Mouse (Mus musculus) MEL (cell line): ENCODE measurements around the gene Slain2. TPM values are rescaled to one million over a fixed set of nuclear protein-coding genes. Genes with fewer than 3 reads are reported as not detected.
A peak's percentile ranks its signal among the peaks of the same experiment; 100 is the strongest.

Source experiments
- DNase-seq: peaks from one replicate; pipeline ENCODE4 v3.0.0; 2011; ENCODE audit warnings: low read depth, low spot score
- H3K27ac ChIP-seq: 2 replicates; pipeline ENCODE4 v1.5.1; 2012; ENCODE audit warnings: low read depth, mild to moderate bottlenecking, control low read depth, low read length, moderate library complexity; ENCODE audit not compliant: control insufficient read depth
- H3K27me3 ChIP-seq, 2 experiments: fragments of 150-350 bp in 1 of 2; sonication (generic) in 1 of 2; 2 replicates each; pipeline ENCODE4 v1.6.1; 2012; ENCODE audit warnings: low read length in 2 of 2, mild to moderate bottlenecking in 2 of 2, improper control_type of control experiment in 1 of 2, moderate library complexity in 1 of 2; ENCODE audit not compliant: insufficient read depth in 2 of 2, control insufficient read depth in 1 of 2
- H3K36me3 ChIP-seq, 2 experiments: 2 replicates each; pipeline ENCODE4 v1.6.1; 2012 to 2014; ENCODE audit warnings: low read length in 2 of 2, improper control_type of control experiment in 1 of 2, inconsistent platforms in 1 of 2, mild to moderate bottlenecking in 1 of 2; ENCODE audit not compliant: insufficient read depth in 2 of 2, control insufficient read depth in 1 of 2
- H3K4me1 ChIP-seq, 2 experiments: fragments of 150-350 bp in 1 of 2; sonication (generic) in 1 of 2; 2 replicates each; pipeline ENCODE4 v1.6.1; 2012; ENCODE audit warnings: low read length in 2 of 2, improper control_type of control experiment in 1 of 2, mild to moderate bottlenecking in 1 of 2; ENCODE audit not compliant: insufficient read depth in 2 of 2, control insufficient read depth in 1 of 2
- H3K4me3 ChIP-seq, 2 experiments: fragments of 150-350 bp in 1 of 2; sonication (generic) in 1 of 2; 2 replicates each; pipeline ENCODE4 v1.5.1; 2012; ENCODE audit warnings: low read depth in 2 of 2, low read length in 2 of 2, mild to moderate bottlenecking in 2 of 2, moderate library complexity in 2 of 2, control low read depth in 1 of 2, improper control_type of control experiment in 1 of 2; ENCODE audit not compliant: control insufficient read depth in 1 of 2, insufficient read depth in 1 of 2
- H3K79me2 ChIP-seq: 2 replicates; pipeline ENCODE4 v1.6.1; 2012; ENCODE audit warnings: mild to moderate bottlenecking, low read length, moderate library complexity; ENCODE audit not compliant: control insufficient read depth, poor library complexity, insufficient read depth
- H3K9ac ChIP-seq: 2 replicates; pipeline ENCODE4 v1.6.1; 2012; ENCODE audit warnings: low read depth, mild to moderate bottlenecking, control low read depth, low read length, moderate library complexity; ENCODE audit not compliant: control insufficient read depth, poor library complexity, severe bottlenecking
- H3K9me3 ChIP-seq: fragments of 150-350 bp; sonication (generic); replicated peaks from 2 replicates; pipeline ENCODE4 v1.6.1; 2012; ENCODE audit warnings: mild to moderate bottlenecking, low read length, improper control_type of control experiment, moderate library complexity; ENCODE audit not compliant: insufficient read depth
- CTCF ChIP-seq, 3 experiments: IDR thresholded peaks in 2 of 3; conservative IDR thresholded peaks in 1 of 3; 2 replicates each; pipeline ENCODE4 v1.5.1; 2011 to 2012; ENCODE audit warnings: low read length in 3 of 3, low read depth in 2 of 3, mild to moderate bottlenecking in 2 of 3, improper control_type of control experiment in 1 of 3, inconsistent platforms in 1 of 3, mixed read lengths in 1 of 3, moderate library complexity in 1 of 3; ENCODE audit not compliant: control insufficient read depth in 1 of 3, insufficient read depth in 1 of 3, poor library complexity in 1 of 3, severe bottlenecking in 1 of 3
- ETS1 ChIP-seq: IDR thresholded peaks from 2 replicates; pipeline ENCODE4 v1.6.1; 2012; ENCODE audit warnings: low read depth, mild to moderate bottlenecking, inconsistent platforms, low read length, improper control_type of control experiment, moderate library complexity
- GABPA ChIP-seq: IDR thresholded peaks from 2 replicates; pipeline ENCODE4 v1.6.1; 2012; ENCODE audit warnings: low read depth, mild to moderate bottlenecking, inconsistent platforms, low read length, improper control_type of control experiment, moderate library complexity
- HCFC1 ChIP-seq: IDR thresholded peaks from 2 replicates; pipeline ENCODE4 v1.6.1; 2012; ENCODE audit warnings: low read depth, mild to moderate bottlenecking, inconsistent platforms, low read length, improper control_type of control experiment, moderate library complexity
- JUND ChIP-seq: IDR thresholded peaks from 2 replicates; pipeline ENCODE4 v1.6.1; 2011; ENCODE audit warnings: low read depth, mild to moderate bottlenecking, improper control_type of control experiment, low read length
- KAT2A ChIP-seq: conservative IDR thresholded peaks from 2 replicates; pipeline ENCODE4 v1.6.1; 2012; ENCODE audit warnings: low read depth, low read length, improper control_type of control experiment, inconsistent platforms
- MAZ ChIP-seq: IDR thresholded peaks from 2 replicates; pipeline ENCODE4 v1.6.1; 2012; ENCODE audit warnings: low read depth, mild to moderate bottlenecking, inconsistent platforms, low read length, improper control_type of control experiment
- MEF2A ChIP-seq: IDR thresholded peaks from 2 replicates; pipeline ENCODE4 v1.6.1; 2014; ENCODE audit warnings: low read depth, mild to moderate bottlenecking, inconsistent platforms, low read length, improper control_type of control experiment; ENCODE audit not compliant: poor library complexity, insufficient replicate concordance, severe bottlenecking; ENCODE audit errors: extremely low read depth
- MXI1 ChIP-seq: IDR thresholded peaks from 2 replicates; pipeline ENCODE4 v1.6.1; 2011; ENCODE audit warnings: mild to moderate bottlenecking, low read depth, low read length, improper control_type of control experiment
- MYC ChIP-seq: IDR thresholded peaks from 2 replicates; pipeline ENCODE4 v1.6.1; 2011; ENCODE audit warnings: low read depth, mild to moderate bottlenecking, low read length, improper control_type of control experiment, moderate library complexity
- NELFE ChIP-seq: IDR thresholded peaks from 2 replicates; pipeline ENCODE4 v1.6.1; 2011; ENCODE audit warnings: low read depth, low read length, improper control_type of control experiment
- NRF1 ChIP-seq: IDR thresholded peaks from 2 replicates; pipeline ENCODE4 v1.6.1; 2014; ENCODE audit warnings: low read depth, mild to moderate bottlenecking, inconsistent platforms, low read length, improper control_type of control experiment, moderate library complexity; ENCODE audit not compliant: poor library complexity, insufficient read depth, severe bottlenecking
- POLR2A ChIP-seq, 2 experiments: IDR thresholded peaks; 2 replicates each; pipeline ENCODE4 v1.6.1; 2011 to 2012; ENCODE audit warnings: low read length in 2 of 2, mild to moderate bottlenecking in 2 of 2, control low read depth in 1 of 2, improper control_type of control experiment in 1 of 2, low read depth in 1 of 2, moderate library complexity in 1 of 2; ENCODE audit not compliant: control insufficient read depth in 1 of 2, insufficient read depth in 1 of 2, poor library complexity in 1 of 2
- RAD21 ChIP-seq: IDR thresholded peaks from 2 replicates; pipeline ENCODE4 v1.6.1; 2011; ENCODE audit warnings: mild to moderate bottlenecking, low read depth, low read length, improper control_type of control experiment
- RCOR1 ChIP-seq: IDR thresholded peaks from 2 replicates; pipeline ENCODE4 v1.6.1; 2012; ENCODE audit warnings: low read depth, mild to moderate bottlenecking, inconsistent platforms, low read length, improper control_type of control experiment
- SIN3A ChIP-seq: IDR thresholded peaks from 2 replicates; pipeline ENCODE4 v1.6.1; 2012; ENCODE audit warnings: low read length, improper control_type of control experiment, inconsistent platforms
- SMC3 ChIP-seq: IDR thresholded peaks from 2 replicates; pipeline ENCODE4 v1.6.1; 2011; ENCODE audit warnings: low read depth, low read length, improper control_type of control experiment
- TBP ChIP-seq: IDR thresholded peaks from 2 replicates; pipeline ENCODE4 v1.8.0; 2011; ENCODE audit warnings: low read depth, low read length, improper control_type of control experiment
- TCF12 ChIP-seq: IDR thresholded peaks from 2 replicates; pipeline ENCODE4 v1.6.1; 2014; ENCODE audit warnings: low read depth, mild to moderate bottlenecking, inconsistent platforms, low read length, improper control_type of control experiment, moderate library complexity
- USF1 ChIP-seq: IDR thresholded peaks from 2 replicates; pipeline ENCODE4 v1.6.1; 2014; ENCODE audit warnings: low read depth, mild to moderate bottlenecking, inconsistent platforms, low read length, improper control_type of control experiment, moderate library complexity
- USF2 ChIP-seq, 2 experiments: IDR thresholded peaks; 2 replicates each; pipeline ENCODE4 v1.6.1; 2011 to 2012; ENCODE audit warnings: improper control_type of control experiment in 2 of 2, low read length in 2 of 2, borderline replicate concordance in 1 of 2, inconsistent platforms in 1 of 2, low read depth in 1 of 2, mild to moderate bottlenecking in 1 of 2; ENCODE audit not compliant: insufficient read depth in 1 of 2
- ZC3H11A ChIP-seq: IDR thresholded peaks from 2 replicates; pipeline ENCODE4 v1.6.1; 2012; ENCODE audit warnings: low read depth, mild to moderate bottlenecking, inconsistent platforms, low read length, improper control_type of control experiment
- ZNF384 ChIP-seq: IDR thresholded peaks from 2 replicates; pipeline ENCODE4 v1.6.1; 2012; ENCODE audit warnings: low read depth, mild to moderate bottlenecking, inconsistent platforms, low read length, improper control_type of control experiment
- polyA plus RNA-seq, 2 experiments: library from polyadenylated mRNA; stranded (reverse) in 1 of 2; unstranded in 1 of 2; fragments of >175 nt in 1 of 2; fragments of >200 nt in 1 of 2; gene quantifications; 2 replicates each; pipeline versions ENCODE4 v1.2.1 to v1.2.4; 2012; ENCODE audit warnings: low replicate concordance in 2 of 2, low read depth in 1 of 2; ENCODE audit not compliant: insufficient read length in 2 of 2, insufficient read depth in 1 of 2, missing spikeins in 1 of 2
- total RNA-seq: library from RNA; depleted of rRNA; stranded (reverse); fragments of 300-350 nt; gene quantifications from 2 replicates; pipeline ENCODE4 v1.2.3, GENCODE M21; 2012

The Slain2 gene
- total and polyA plus RNA-seq, 3 experiments, result 18.9 to 42.9 (median 29.9) TPM

GRCm38 (mm10) chr5:72888260-72888659 lies 25.8 kb upstream of the Slain2 start:
- H3K4me1 ChIP-seq, result peaks cover 0 to 4% of the 10 kb centered on the region in 2 experiments; a peak in 3 of 4 replicates
- no peak for TF ChIP-seq HCFC1
- TF ChIP-seq ZC3H11A, result no peak
- no peak for TF ChIP-seq MAZ
- no peak for TF ChIP-seq MYC
- no peak for TF ChIP-seq ETS1
- TF ChIP-seq, all 39 proteins: peak for 0

GRCm38 (mm10) chr5:72891534-72891933 lies 22.6 kb upstream of the Slain2 start:
- Histone ChIP-seq H3K36me3 (peaks cover 0 to 14% of the 10 kb centered on the region in 2 experiments; a peak in 2 of 4 replicates), H3K79me2 (no peaks in the 10 kb centered on the region), H3K27ac (no peak overlapping the region), H3K4me1 (peaks cover 0 to 14% of the 10 kb centered on the region in 2 experiments; a peak in 3 of 4 replicates), H3K9ac (peak overlapping the region; percentile 55), H3K27me3 (no peaks in the 10 kb centered on the region), H3K4me3 (peak overlapping the region in 1 of 2 experiments; percentile 28; a peak in 2 of 4 replicates), H3K9me3 (no peaks in the 10 kb centered on the region)
- no peak for TF ChIP-seq NELFE
- TF ChIP-seq KAT2A, result no peak
- peak; percentile 88 for TF ChIP-seq SMC3
- no peak for TF ChIP-seq RCOR1
- TF ChIP-seq USF1, result no peak
- peak; percentile 69 for TF ChIP-seq ZC3H11A
- TF ChIP-seq MXI1, result no peak
- TF ChIP-seq SIN3A, result no peak
- TF ChIP-seq TCF12, result no peak
- no peak for TF ChIP-seq POLR2A (IDR thresholded peaks at IDR 0.05; ENCODE audit: control insufficient read depth in 1 of 2, insufficient read depth in 1 of 2, low read depth in 1 of 2, low read length in 2 of 2, poor library complexity in 1 of 2)
- TF ChIP-seq HCFC1, result no peak
- no peak for TF ChIP-seq GABPA
- 0 out of 2 replicates have a peak, but pooled peaks have one; percentile 39 for TF ChIP-seq MYC
- TF ChIP-seq TBP, result no peak
- TF ChIP-seq ZNF384, result no peak
- peak; percentile 81 to 90 (median 84) for TF ChIP-seq CTCF (IDR thresholded peaks at IDR 0.05 in 2 of 3, conservative IDR thresholded peaks at IDR 0.05 in 1 of 3; ENCODE audit: control insufficient read depth in 1 of 3, insufficient read depth in 1 of 3, low read depth in 2 of 3, low read length in 3 of 3, poor library complexity in 1 of 3, severe bottlenecking in 1 of 3)
- TF ChIP-seq JUND, result no peak
- TF ChIP-seq MEF2A, result no peak
- no peak for TF ChIP-seq USF2 (IDR thresholded peaks at IDR 0.05; ENCODE audit: borderline replicate concordance in 1 of 2, insufficient read depth in 1 of 2, low read depth in 1 of 2, low read length in 2 of 2)
- no peak for TF ChIP-seq ETS1
- TF ChIP-seq RAD21, result peak; percentile 75
- no peak for TF ChIP-seq NRF1
- DNase-seq, result peak; percentile 79

More at GRCm38 (mm10) chr5:72888260-72888659, 25.8 kb upstream of the Slain2 start:
- no peak overlapping the region for H3K9ac ChIP-seq
- H3K9me3 ChIP-seq, result no peaks in the 10 kb centered on the region
- no peaks in the 10 kb centered on the region for H3K27me3 ChIP-seq
- no peak overlapping the region for H3K27ac ChIP-seq
- H3K4me3 ChIP-seq, result no peak overlapping the region
- H3K36me3 ChIP-seq, result peaks cover 0 to 6% of the 10 kb centered on the region in 2 experiments; a peak in 2 of 4 replicates
- no peaks in the 10 kb centered on the region for H3K79me2 ChIP-seq
- no peak for DNase-seq
